Mouse (Mus musculus) myocyte (in vitro differentiated cells): ENCODE results near the gene Pate2.

Experiments used
- E2F4 ChIP-seq: IDR thresholded peaks from one replicate; pipeline ENCODE4 v1.6.1; 2011; ENCODE audit warnings: mild to moderate bottlenecking, control low read depth, moderate library complexity; ENCODE audit not compliant: insufficient read depth
- MAX ChIP-seq: IDR thresholded peaks from one replicate; pipeline ENCODE4 v1.6.1; 2011; ENCODE audit warnings: low read depth, mild to moderate bottlenecking, control low read depth
- MYOD1 ChIP-seq, 3 experiments: IDR thresholded peaks; one replicate each; pipeline ENCODE4 v1.6.1; 2011; ENCODE audit warnings: control low read depth in 2 of 3, low read depth in 2 of 3, mild to moderate bottlenecking in 2 of 3, moderate library complexity in 1 of 3; ENCODE audit not compliant: insufficient read length in 2 of 3, control insufficient read depth in 1 of 3
- POLR2A ChIP-seq: IDR thresholded peaks from one replicate; pipeline ENCODE4 v1.6.1; 2011; ENCODE audit warnings: low read depth, mild to moderate bottlenecking, control low read depth, moderate library complexity; ENCODE audit not compliant: insufficient read length
- POLR2AphosphoS2 ChIP-seq: IDR thresholded peaks from one replicate; pipeline ENCODE4 v1.6.1; 2011; ENCODE audit warnings: low read depth, control low read depth; ENCODE audit not compliant: insufficient read length
- TCF12 ChIP-seq: IDR thresholded peaks from one replicate; pipeline ENCODE4 v1.6.1; 2011; ENCODE audit warnings: mild to moderate bottlenecking, control low read depth; ENCODE audit not compliant: poor library complexity, insufficient read depth, severe bottlenecking
- USF1 ChIP-seq: IDR thresholded peaks from one replicate; pipeline ENCODE4 v1.6.1; 2011; ENCODE audit warnings: low read depth, mild to moderate bottlenecking, control low read depth, moderate library complexity

- TF ChIP-seq POLR2AphosphoS2 (no peak), MAX (no peak), POLR2A (no peak), TCF12 (no peak), E2F4 (no peak), USF1 (no peak), MYOD1 (IDR thresholded peaks at IDR 0.05; ENCODE audit: control insufficient read depth in 1 of 3, insufficient read length in 2 of 3, low read depth in 2 of 3) (no peak)
Measured at GRCm38 (mm10) chr9:35570663-35571062, 579 bp downstream of the Pate2 start.
